Mouse (Mus musculus) heart, adult 8-10 months (tissue): ENCODE results near the gene Napa. TPM values are rescaled to one million over a fixed set of nuclear protein-coding genes. Genes with fewer than 3 reads are reported as not detected.

Experiments used
- DNase-seq: peaks from one replicate; pipeline ENCODE4 v3.0.0; 2022; ENCODE audit warnings: low spot score
- total RNA-seq, 4 experiments: library from RNA; stranded (reverse); gene quantifications; 2 replicates each; pipeline ENCODE4 v1.2.4; 2022

The Napa gene
- total RNA-seq, 4 experiments from 2014 or later: 76.5 to 101 (median 84.9) TPM

DNA sequence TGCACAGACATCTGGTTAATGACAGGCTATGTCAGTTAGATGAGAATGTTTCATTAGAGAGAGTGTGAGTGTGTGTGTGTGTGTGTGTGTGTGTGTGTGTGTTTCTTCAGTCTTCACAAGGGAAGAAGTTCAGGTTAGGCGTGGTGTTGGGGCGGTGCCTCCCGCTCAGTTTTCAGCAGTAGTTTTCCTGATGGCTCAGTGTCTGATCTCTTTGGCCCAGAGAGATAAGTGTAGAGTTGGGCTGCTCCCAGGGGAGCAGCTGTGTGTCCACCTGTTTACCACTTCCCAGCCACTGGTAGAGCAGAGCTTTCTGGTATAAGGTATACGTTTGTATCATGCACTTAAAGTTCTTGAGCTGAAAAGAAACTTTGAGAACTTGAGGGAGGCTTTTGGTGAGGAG, 1.6 kb downstream of the Napa start:
- no peak for DNase-seq

DNA sequence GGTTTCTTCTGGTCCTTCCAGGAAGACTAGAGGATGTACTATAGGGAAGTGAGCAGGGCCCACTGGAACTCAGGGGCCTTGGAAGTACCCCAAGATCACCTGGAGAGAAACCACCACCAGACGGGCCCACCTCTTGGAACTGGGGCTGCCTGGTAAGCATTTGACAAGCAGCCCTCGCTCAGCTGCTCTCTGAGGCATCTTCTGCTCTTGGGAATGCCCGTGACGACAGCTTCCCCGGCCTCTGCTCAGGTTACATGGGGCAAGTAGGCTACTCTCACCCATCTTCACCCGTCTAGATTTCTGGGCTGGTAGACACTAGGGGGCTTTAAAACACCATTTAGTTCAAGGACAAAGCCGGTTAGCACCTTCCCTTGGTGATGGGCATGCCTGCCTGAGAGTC, 2.8 kb downstream of the Napa start:
- DNase-seq: no peak

DNA sequence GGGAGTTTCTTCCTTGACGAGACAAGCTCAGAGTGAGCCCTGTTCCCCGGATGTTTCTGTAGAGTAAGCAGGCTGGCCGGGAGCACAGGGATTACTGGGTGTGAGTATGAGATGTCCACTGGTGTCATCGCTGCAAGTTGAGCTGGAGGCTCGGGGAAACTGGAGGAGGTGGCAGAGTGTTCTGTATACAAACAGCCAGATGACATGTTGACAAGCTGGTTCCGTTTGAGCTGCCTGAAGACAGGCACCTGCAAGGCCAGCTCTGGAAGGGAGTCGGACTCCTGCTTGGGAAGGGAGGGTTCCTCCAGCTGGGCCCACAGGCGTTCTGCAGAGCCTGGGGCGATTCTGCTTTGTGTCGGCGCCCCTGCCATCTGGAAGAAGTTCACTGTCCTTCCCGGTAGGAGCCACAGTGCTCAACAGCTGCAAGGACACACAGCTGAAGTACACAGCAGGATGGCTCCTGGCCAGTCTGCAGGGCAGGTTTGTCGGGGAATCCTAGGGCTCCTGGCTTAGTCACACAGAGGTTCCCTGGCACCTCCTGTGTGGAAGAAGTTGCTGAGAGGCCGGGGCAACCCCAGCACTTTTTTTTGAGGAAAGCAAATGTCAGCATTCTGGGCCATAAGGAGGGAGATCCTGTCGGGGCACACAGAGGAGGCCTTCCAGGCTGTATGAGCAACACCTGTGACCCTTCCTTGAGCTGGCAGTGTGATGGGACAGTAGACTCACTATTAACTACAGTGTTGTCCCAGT, 3.6 kb downstream of the Napa start:
- no peak for DNase-seq

DNA sequence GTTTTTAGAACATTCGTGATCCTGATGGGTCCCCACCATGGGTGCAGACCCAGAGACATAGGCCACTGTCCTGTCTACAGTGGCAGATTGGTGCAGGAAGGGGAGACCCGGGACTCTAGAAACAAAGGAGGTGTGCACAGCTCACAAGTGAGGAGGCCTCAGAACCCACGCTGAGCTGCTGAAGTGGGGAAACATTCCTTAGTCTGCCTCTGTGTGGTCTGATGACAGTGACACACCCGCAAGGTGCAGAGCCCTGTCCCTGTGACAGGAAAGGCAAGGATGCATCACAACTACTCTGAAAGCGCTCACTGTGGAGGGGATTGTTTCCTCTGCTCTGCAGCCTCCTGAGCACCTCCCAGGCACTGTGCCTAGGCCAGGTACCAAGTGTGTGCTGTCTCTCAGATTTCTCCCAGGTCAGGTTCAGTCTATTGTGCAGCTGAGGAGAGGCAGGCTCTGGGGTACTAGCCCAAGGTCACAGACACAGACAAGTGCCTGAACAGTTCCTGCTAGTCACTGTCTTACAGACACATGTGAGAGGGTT, 4.5 kb downstream of the Napa start:
- DNase-seq: no peak

DNA sequence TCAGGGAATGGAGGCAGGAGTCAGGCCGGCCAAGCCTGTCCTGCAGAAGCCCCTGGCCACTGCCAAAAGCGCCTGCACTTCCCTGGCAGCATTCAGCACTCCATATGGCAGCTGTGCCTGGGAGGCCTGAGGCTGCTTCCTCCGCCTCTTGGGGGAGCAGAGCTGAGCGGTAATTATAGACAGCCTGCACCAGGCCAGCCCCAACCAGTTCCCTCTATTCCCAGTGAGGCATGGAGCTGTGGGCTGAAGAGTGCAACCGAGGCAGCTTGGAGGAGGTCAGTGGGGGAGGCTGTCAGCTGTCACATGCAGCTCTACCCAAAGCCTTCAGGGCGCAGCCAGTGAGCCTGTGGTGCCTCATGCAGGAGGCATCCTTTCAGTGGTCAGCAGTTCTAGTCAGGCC, 5.5 kb downstream of the Napa start:
- no peak for DNase-seq

DNA sequence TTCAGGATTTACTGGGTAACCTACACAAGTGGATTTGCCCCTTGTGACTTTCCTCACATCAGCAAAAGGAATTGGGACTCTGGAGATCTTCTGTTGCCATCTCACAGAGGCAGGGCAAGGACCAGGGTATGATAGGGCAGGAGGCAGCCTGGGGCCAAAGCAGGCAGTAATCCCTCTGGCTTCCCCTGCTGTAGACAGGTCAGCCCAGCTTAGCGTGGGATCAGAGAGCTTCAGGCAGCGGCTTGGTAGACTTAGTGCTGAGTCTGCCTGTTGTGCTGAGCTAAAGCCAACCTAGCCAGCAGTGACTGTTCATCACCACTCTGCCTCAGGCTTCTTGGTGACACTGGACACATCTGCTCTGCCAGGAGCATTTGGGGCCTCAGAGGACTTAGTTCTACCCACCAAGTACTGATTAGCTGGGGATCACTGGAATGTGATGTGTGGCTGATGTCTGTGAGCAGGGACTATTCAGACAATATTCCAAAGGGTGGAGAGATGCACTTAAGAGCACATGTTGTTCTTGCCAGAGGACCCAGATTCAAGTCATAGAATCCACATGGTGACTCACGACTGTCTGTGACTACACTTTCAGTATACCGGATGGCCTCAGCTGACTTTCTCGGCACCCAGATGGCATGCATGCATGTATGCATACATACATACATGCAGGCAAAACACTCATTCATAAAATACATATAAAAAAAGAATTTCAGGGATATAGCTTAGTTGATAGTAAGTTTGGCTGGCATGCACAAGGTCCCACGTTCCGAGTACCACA, 6.5 kb downstream of the Napa start:
- no peak for DNase-seq

DNA sequence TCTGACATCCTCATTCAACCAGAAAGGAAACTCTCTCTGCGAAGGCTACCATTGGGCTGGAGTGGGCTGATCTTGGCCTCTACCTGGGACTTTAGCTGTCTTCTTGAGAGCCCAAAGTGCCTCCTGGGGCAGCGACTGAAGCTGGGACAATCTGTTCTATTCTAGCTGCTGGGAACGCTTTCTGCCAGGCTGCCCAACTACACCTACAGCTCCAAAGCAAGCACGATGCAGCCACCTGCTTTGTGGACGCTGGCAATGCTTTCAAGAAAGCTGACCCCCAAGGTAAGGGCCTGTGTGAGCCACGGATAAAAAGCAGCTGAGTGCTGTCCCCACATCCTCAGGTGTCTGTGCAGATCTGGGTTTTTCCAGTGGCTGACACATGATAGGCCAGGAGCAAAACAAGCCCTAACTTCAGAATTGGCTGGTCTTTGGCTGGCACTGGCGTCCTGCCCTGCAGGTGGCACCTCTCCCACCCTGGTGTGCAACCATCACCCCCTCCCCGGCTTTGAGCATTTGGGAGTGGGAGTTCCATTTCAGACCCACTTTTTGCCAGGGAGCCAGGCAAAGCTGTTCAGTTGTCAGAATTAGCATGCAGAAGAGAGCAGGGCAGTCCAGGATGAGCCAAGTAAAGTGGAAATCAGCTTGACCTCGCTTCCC, 10.8 kb downstream of the Napa start:
- no peak for DNase-seq

DNA sequence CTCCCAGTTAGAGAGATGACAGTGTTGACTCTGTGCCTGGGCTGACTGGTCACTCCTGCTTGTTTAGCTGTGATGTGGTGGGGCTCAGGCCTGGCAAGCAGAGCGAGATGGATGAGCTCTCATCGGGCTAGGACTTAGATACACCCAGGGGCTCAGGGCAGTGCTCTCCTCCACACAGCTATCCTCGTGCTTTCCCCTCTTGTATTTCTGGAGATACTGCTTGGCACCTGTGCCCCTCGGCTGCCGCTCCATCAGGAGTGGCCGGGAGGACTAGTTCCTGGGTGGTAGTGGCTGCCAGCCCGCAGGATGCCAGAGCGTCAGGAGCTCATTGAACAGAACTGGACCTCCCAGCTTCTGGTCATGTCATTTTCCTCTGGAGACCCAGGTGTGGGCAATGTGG, 11.9 kb downstream of the Napa start:
- no peak for DNase-seq

DNA sequence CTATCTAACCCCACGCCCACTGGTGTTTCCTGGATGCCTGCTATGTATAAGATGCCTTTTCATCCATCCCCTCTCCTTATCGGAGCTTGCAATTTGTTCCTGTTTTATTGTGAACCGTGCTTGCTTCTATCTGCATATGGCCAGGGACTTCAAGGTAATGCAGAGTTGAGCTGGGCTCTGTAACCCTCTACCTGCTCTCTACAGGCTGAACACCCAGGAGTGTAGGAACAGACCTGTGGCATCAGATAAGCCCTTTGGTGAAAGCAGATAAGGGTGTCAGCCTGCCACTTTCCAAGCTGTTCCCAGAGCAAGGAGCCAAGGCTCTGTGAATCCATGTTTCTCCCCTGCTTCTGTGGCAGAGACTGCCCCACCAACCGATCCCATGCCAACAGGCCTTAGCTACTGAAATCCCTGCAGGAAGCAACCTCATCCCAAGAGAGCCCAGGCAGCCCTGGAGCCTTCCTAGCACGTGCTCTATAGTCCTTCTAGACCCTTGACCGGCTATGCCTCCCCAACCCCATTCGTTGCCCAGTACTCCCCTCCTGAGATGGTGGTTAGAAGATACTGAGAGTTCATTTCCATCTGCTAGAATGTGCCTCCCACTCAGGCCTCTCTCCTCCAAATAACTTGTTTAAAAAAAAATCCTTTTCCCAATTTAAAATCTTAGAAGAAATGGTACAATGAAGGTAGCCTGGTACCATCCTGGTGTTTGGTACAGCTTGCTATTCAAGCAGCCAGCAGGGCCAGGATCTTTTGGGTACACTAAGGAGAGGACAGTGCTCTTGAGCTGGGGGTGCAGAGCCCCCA, 13.2 kb downstream of the Napa start:
- no peak for DNase-seq

DNA sequence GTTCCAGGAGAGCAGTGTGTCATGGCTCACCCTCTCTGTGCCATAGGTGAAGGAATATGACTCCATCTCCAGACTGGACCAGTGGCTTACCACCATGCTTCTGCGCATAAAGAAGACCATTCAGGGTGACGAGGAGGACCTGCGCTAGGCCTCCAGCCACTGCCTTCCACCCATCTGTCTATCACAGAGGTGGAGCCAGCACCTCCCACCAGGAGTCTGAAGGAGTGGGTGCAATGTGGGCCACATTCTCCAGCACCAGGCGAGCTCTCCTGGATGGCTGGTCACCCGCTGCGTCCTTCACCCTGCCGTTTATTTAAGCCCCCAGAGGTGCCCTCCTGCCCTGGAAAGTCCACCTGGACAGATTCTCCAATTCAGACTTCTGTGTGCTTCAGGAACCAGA, 18.2 kb downstream of the Napa start:
- DNase-seq: no peak

DNA sequence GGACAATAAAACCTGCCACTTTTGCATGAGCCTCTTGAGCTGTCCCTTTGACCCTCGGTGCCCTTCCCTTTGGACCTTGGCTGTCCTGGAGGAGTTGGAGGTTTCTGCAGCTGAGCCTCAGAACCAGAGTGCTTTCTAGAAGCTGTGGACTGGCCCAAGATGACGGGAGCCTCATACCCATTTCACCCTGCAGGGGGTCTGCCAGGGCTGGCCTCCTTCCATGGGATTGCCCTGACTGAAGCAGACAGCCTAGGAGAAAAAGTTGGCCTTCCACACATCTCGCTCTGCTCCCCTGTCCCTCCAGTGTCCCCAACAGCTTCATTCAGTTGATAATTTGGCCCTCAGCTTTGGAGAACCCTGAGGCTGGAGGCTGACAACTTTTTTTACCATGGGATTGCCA, 18.8 kb downstream of the Napa start:
- no peak for DNase-seq

DNA sequence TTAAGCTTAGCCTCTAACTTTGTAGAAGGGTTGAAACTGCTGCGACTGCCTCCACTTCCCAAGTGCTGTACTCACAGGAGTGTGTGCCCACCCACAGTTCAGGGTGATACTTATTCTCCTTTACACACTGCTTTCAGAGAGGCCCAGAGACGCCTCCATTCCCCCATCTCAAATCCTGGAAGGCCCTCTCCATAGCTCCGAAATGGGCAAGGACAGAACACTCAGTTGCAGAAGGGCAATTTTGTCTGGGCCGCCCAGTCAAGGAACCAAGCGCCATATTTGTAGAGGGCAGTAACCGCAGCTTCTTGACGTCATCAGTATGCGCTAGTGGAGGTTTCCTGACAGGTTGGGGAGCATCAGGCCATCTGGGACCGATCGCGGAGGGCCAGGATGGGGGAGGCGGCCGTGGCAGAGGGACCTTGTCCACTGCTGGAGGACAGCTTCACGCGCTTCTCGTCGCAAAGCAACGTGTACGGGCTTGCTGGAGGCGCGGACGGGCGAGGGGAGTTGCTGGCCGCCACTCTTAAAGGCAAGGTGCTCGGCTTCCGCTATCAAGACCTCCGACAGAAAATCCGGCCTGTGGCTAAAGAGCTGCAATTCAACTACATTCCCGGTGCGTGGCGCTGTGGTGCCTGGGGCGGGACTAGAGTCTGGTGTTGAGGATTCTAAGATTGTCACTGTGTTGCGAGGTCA, 21.5 kb downstream of the Napa start, which contains the start of gene Kptn:
Gene Kptn, plus strand, starts transcription at position 327 of the 693 bp plus-strand sequence.
- DNase-seq: peak; percentile 92

DNA sequence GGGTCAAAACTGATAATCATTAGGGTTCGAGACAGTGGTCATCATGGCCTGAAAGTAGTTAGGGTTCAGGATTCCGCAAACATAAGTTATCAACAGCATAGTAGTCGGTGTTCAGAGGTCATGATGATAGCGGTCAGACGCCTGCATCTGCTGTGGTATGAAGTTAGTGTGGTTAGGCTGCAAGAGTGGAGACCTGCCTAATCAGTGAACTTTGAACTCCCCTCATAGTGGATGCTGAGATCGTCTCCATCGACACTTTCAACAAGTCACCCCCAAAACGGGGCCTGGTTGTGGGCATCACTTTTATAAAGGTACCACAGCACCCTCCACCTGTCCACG, 22.0 kb downstream of the Napa start:
- DNase-seq: no peak

DNA sequence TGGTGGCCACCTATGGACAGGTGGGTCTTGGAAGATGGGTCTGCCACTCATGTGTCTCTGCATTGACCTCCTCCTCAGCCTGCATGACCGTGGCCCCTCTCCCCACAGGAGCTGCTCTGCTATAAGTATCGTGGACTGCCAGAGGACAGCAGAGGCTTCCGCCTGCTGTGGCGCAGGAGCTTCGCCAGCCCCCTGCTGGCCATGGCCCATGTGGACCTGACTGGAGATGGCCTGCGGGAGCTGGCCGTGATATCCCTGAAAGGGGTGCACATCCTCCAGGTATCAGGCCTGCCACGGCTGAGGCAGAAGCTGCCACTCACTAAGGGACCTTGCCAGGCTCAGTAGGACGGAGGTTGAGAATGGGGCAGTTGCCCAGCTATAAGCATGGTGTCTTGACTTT, 27.6 kb downstream of the Napa start:
- no peak for DNase-seq

DNA sequence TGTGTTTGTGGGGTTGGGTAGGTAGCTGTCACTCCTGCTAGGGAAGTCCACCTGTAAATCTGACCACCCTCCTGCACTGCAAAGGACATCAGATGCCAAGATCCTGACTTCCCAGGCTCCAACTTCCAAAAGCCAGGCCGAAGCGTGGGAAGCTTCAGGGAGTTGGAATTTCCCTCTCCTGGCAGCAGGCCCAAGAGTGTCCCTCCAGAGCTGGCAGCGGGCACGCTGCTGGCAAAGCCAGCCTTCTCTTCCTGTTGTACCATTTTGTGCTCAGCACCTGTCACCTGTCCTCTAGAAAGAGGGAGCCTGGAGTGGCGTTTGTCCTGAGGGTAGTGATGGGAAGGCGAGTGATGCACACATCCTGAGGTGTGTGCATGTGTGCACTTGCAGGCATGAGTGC, 30.1 kb downstream of the Napa start:
- DNase-seq: no peak

DNA sequence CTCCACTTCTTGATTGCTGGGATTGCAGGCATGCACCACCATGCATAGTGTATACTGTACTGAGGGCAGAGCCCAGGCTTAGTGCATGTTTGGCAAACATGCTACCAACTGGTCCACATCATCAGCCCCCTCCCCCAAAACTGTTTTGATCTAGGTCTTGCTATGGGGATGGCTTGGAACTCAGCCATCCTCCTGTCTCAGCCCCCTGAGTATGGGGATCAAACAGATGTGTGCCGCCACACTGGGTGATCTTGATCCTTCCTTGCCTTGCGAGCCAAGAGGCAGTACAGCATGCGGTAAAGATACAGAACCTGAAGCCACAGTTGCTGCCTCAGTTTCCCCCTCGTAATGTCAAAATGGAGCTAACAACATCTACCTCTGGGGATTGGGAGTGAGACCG, 30.6 kb downstream of the Napa start:
- no peak for DNase-seq

DNA sequence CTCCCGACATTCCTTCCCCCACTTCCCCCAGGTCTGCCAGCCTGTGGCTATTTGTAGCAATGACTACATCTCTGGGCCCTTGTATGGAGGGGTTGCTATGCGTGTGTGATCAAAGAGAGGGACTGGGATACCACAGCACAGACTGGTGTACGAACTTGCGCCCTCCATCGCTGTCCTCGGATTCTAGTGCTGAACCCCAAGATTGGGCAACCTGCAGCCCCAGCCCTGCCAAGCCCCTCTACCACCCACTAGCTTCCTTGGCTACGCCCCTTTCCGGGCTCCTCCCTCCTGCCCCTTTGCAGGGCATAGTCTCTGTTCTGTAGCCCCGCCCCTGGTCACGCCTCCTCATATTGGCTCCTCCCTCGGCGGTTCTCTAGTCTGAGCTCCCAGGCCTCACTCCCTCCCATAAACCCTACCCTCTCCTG, 31.2 kb downstream of the Napa start, which contains the start of gene Slc8a2:
Gene Slc8a2, plus strand, starts transcription at position 406 of the 425 bp plus-strand sequence.
- peak; percentile 65 for DNase-seq

DNA sequence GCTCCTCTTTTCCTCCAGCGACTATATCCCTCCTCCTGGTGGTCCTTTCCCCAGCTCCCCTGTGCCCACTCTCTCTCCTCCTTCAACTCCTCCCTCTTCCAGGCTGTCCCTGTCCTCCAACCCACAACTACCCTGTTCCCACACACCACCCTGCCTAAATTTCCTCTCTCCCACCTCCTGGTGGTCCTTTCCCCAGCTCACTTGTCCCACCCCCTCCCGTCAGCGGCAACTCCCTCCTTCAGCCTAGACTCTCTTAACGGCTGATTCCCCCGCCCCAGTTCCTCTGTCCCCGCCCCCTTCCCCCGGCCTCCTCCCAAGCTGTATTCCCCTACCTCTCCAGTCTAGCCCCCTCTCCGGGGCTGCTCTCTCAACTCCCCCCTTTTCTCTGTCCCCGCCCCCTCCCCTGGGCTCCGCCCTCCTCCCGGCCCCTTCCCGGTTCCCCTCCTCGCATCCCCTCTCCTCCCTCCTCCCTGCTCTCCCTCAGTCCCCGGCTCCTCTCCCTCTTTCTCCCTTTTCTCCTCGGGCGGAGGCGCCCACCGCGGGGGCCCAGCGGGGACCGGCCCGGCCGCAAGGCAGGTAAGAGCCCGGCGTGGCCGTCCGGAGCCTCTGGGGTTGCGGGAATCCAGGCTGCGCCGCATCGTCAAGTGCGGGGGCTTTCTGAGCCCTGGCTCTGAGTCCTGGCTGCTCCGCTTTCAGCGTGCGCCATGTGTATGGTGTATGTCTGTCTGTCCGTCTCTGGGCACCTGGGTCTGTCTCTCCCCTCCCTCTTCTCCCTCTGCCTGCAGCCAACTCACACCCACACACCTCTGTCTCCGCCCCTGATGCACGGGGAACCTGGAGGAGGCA, 31.8 kb downstream of the Napa start:
- DNase-seq: no peak

DNA sequence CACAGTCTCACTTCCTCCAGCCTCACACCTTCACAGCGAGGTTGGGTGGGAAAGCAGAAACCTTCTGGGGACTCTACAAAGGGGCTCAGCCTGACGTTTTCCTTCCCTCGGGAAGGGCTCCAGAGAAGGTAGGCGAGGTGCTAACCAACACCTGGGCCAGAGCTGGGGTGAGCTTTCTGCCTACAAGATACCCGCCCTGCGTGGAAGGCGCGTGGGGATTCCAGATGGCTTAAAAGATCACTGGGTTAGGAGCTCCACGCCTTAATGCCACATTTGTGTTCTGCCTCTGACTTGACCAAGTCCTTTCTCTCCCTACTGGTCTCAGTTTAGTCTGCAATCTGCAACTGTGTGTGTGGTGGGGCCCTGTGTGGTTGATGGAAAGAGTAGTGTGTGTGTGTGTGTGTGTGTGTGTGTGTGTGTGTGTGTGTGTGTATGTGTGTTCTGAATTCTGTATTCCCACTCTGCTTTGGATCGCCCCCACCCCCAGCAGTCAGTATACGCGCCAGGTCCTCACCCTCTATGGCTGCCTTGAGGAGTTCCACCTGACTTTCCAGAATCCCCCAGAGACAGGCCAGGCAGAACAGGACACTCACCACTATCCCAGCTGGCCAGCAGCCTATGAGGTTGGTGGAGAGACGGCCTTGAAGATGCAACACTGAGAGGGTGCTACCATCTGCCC, 32.8 kb downstream of the Napa start:
- no peak for DNase-seq
